Mouse (Mus musculus): ENCODE data around the gene Pcdh9.

Gene Pcdh9

DNA sequence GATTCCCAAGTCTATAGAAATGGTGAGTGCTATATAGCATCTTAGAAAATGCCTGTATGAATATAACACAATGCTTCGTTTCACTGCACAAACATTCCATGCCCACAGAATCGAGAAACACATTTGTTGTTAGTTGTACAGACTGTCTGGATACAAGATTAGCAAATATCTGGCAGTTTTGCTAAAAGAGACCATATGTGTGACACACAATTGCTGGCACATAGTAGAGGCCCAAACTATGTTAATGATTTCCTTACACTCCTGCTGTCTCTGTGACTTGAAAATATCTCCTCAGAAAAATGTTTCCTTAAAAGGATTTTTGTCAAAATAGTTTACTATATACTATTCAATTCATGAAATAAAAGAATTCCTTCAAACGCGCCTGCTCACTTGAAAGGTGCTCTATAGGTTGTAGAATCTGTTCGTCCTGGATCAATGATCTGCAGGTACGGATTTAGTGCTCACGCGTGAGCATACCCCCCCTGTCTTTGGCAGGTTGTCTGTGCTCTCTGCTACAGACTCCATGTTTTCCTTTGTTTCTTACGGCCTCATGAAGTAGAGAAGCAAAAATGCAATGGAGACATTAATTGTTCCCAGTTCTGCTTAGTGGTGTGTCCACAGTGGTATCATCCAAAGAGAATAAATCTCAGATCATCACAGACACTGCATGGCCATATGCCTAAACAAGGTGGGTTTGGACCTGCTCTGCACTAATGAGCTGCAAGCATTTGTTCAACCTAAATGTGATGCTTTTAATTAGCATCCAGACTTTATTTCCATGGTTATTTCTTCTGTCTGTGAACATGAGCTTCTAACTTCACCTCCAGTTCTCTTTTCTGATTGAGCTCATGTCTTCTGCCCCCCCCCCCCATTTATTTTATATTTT is 707.6 kb downstream of the Pcdh9 start:
- in situ Hi-C loops (cut with MboI, MseI), result no loop called here

- in situ Hi-C loops (cut with MboI, MseI), result no loop called here
Observed at GRCm38 (mm10) chr14:93169201-93169600, 721.3 kb downstream of the Pcdh9 start.

DNA sequence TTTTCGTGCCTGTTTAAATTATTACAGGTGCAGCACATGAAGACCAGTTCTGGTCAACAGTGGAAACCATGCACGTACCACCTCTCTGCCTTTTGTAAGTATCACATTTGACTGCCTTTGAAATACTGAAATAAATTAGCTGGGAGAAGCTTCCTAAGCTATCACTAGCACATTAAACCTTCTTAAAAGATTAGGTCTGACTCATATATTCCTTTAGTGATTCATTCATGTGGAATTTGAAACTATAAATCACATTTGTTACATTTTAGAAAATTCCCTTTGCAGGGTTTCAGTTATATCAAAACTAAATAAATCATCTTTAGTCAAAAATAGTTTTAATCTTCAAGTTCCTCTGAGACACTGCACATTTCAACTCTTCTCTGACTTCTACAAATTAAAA is 722.1 kb downstream of the Pcdh9 start:
- in situ Hi-C loops (cut with MboI, MseI), result no loop called here

DNA sequence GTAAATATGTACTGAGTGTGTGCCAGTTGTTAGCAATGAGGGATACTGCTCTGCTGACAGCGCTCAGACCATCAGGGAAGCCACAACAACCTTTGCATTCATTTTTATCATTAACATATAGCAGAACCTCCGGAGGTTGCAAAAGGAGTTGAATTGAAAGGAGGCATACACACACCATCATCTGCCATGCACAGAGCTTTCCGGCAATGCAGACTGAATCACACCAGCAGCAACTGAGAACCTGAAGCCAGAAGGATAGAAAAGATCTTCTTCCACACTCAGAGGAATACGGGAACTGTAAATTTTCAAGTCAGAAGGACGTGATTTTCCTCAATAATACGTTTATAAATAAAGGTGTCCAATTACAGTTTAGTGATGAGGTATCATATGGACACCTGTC is 747.1 kb downstream of the Pcdh9 start:
- in situ Hi-C loops (cut with MboI, MseI), result no loop called here

DNA sequence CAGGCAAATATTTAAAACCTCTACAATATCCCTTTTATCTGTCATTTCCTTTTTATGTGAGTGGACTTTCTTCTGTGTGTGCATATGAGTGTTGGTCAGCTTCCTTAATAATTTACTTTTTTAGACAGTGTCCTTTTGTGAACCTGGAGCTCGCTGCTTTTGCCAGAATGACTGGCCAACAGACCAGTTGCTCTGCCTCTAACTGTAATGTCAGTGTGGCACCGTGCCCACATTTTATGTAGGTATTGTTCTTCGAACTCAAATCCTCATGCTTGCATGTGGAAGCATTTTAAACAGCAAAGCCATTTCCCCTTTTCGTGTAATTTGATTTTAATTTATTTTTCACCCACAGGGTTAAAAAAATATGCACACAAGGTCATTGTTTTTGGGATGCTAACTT is 748.4 kb downstream of the Pcdh9 start:
- in situ Hi-C loops (cut with MboI, MseI), result no loop called here

GRCm38 (mm10) chr14:93126993-93127392 is 763.5 kb downstream of the Pcdh9 start:
- in situ Hi-C loops (cut with MboI, MseI), result no loop called here

- in situ Hi-C loops (cut with MboI, MseI), result no loop called here
Observed at GRCm38 (mm10) chr14:93102755-93103154, 787.7 kb downstream of the Pcdh9 start.

- in situ Hi-C loops (cut with MboI, MseI), result no loop called here
Observed at GRCm38 (mm10) chr14:93095081-93095480, 795.4 kb downstream of the Pcdh9 start.

DNA sequence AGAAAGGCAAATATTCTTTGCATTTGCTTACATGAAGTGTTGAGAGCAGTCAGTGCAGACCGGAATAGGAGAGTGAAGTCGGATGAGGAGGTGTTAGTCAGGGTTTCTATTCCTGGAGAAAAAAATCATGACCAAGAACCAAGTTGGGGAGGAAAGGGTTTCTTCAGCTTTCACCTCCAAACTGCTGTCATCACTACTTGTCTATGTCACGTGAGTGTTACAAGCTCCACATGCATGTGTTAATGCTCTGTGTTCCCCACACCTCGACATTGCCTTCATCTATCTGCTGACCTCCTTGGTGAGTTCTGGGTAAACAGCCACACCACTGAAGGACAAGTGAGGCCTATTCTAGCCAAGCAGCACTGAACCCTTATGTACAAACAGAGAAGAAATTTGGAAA is 797.7 kb downstream of the Pcdh9 start:
- in situ Hi-C loops (cut with MboI, MseI), result no loop called here

DNA sequence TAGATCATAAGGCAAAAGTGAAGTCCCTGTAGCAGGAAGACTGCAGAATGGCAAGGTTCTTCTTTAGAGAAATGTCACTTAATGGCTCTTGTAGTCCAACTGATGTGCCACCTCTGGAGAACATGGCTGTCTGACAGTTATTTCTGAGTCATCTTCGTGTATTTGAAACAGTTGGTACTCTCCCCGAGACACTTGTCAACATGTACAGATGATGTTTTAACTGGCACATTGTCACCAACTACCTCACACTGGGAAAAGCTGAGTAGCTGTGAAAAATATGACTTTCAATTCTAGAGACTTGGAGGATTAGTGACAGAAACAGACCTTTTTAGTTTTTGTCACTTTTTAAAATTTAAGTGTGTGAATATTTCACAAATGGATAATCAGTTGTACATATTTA is 804.8 kb downstream of the Pcdh9 start:
- in situ Hi-C loops (cut with MboI, MseI), result no loop called here

- in situ Hi-C loops (cut with MboI, MseI), result no loop called here
Observed at GRCm38 (mm10) chr14:93083140-93083539, 807.3 kb downstream of the Pcdh9 start.

DNA sequence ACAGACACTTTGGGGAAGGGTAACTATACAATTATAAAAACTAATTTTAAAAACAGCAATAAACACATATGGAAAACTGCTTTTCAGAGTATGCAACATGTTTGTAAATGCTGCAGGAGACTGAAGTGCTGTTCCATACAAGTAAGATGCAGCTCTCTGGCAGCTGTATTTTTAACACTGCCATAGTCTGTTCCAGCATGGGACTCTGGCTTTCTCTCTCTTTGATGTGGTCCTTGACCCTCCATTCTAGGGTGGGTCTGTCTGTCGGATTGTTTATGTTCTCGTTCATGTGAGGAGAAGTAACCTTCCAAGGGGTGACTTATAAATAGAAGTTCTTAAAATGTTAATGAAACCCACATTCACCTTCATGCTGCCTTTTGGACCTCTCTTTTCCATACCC is 809.6 kb downstream of the Pcdh9 start:
- in situ Hi-C loops (cut with MboI, MseI), result no loop called here

- in situ Hi-C loops (cut with MboI, MseI), result no loop called here
Observed at GRCm38 (mm10) chr14:93075761-93076160, 814.7 kb downstream of the Pcdh9 start.

- in situ Hi-C loops (cut with MboI, MseI), result no loop called here
Observed at GRCm38 (mm10) chr14:93072346-93072745, 818.1 kb downstream of the Pcdh9 start.

GRCm38 (mm10) chr14:93070140-93070539 is 820.3 kb downstream of the Pcdh9 start:
- in situ Hi-C loops (cut with MboI, MseI), result no loop called here

- in situ Hi-C loops (cut with MboI, MseI), result no loop called here
Observed at GRCm38 (mm10) chr14:93067411-93068336, 822.8 kb downstream of the Pcdh9 start.

- in situ Hi-C loops (cut with MboI, MseI), result no loop called here
Observed at GRCm38 (mm10) chr14:93066732-93067410, 823.6 kb downstream of the Pcdh9 start.

DNA sequence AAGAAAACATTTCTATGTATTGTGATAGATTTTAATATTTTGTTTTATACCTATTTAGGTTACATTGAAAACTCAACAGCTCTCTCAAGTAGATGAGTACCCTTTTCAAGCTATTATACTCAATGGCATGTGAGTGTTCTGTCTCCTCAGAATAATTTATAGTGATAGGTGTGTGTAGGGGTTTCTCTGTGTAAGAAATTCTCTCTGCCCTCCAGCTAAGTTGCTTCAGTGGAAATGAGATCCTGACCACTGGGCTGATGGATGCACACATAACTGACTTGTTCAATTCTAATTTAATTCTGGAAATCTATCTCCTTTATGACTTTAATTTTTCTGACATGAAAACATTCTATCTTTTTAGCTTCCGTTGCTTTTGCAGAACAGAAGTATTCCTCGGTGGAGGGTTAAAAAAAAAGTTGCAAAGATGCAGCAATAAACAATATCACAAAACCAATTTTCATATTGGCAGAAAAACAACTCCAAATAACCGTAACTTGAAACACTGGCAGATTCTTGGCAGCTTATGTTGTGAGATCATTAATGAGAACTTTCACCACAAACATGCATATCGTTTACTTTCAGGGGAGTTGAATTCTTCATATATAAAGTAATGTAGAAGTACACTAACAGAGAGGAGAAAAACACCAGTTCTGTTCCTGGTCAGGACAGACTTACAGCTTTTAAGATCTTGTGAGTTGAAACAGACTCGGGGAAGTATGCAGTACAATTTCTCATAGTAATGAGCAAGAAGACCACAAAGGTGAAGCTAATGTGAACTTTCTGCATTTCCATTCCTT is 828.5 kb downstream of the Pcdh9 start:
- in situ Hi-C loops (cut with MboI, MseI), result no loop called here

- in situ Hi-C loops (cut with MboI, MseI), result no loop called here
Observed at GRCm38 (mm10) chr14:93058799-93059198, 831.7 kb downstream of the Pcdh9 start.

GRCm38 (mm10) chr14:93055997-93056396 is 834.5 kb downstream of the Pcdh9 start:
- in situ Hi-C loops (cut with MboI, MseI), result no loop called here

- in situ Hi-C loops (cut with MboI, MseI), result no loop called here
Observed at GRCm38 (mm10) chr14:93040591-93040990, 849.9 kb downstream of the Pcdh9 start.
